Mouse (Mus musculus) splenic B cell, adult 2 months (primary cell): Measurements from ENCODE around the gene Lingo2.
"Not testable (repeated sequence)": the region's sequence is repeated elsewhere in the genome, so short reads cannot be mapped to it uniquely, and the experiment has no call there.

Experiments used
- DNase-seq: peaks from one replicate; pipeline ENCODE4 v3.0.0-alpha.2; 2011; ENCODE audit warnings: low read depth, low spot score
- H3K27me3 ChIP-seq: 2 replicates; pipeline ENCODE4 v1.6.1; 2012; ENCODE audit warnings: mild to moderate bottlenecking, low read length, moderate library complexity, mixed read lengths; ENCODE audit not compliant: control insufficient read depth, poor library complexity, insufficient read depth, severe bottlenecking
- H3K36me3 ChIP-seq: 2 replicates; pipeline ENCODE4 v1.6.1; 2012; ENCODE audit warnings: mild to moderate bottlenecking, low read length, moderate library complexity, mixed read lengths; ENCODE audit not compliant: control insufficient read depth, poor library complexity, insufficient read depth, severe bottlenecking

Gene Lingo2

DNA sequence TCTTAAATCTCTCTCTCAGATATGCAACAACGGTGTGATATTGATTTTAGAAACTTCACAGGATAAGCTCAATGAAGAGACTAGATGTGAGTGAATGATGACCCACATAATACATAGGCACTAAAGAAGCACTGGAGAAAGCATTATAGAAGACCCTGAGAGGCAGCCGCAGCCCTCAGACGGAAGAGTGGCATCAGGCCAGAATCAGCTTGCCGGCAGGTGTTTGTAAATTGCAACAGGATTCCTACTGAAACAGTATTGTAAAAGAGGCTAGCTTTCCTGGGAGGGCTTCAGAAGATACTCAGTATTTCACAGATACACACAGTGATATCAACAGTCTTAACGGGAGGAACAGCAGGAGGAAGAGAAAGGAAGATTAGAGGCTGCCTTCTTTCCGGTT is 1184.6 kb downstream of the Lingo2 start:
- H3K36me3 ChIP-seq = no peaks in the 10 kb centered on the region
- H3K27me3 ChIP-seq = no peaks in the 10 kb centered on the region; the same call in 1 of the 2 replicates
- DNase-seq = no peak

DNA sequence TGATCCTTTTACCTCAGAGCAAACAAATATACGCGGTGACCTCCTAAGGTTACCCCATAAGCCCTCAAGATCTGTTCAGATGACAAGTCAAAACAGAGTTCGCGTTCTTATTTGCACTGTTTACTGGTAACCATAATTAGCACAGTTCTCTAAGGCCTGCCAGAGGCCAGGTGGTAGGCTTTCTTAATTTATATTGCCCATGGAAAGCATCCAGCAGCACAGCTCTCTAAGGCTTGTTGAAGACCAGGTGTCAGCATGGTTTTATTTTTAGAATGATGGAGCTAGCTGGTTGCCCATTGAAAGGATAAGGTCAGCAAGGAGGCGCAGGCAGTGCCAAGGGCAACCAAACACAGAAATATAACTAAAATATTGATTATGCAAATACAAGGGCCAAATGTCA is 1190.4 kb downstream of the Lingo2 start:
- no peaks in the 10 kb centered on the region for H3K27me3 ChIP-seq
- DNase-seq = no peak
- no peaks in the 10 kb centered on the region for H3K36me3 ChIP-seq

- H3K36me3 ChIP-seq = no peaks in the 10 kb centered on the region
- DNase-seq = no peak
- no peaks in the 10 kb centered on the region for H3K27me3 ChIP-seq
Observed at GRCm38 (mm10) chr4:35752121-35752860, 1199.3 kb downstream of the Lingo2 start.

DNA sequence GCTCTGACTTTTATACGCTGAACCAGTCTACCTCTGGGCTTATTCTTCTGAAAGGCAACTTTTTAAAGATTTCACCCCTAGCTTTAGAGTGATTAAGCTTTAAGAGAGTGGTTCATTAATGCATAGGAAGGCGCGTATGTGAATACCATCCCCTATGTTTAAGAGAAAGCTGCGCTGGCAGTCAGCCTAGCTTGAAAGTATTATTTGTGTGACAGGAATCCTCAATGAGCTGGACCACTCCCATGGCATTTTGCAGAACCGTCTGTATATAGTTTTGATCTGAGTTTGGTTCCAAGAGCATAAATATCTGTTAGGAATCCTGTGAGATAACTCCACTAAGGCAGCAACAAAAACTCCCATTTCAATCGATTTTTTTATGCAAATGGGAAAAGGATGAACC is 1204.9 kb downstream of the Lingo2 start:
- Histone ChIP-seq H3K27me3 (no peaks in the 10 kb centered on the region), H3K36me3 (no peaks in the 10 kb centered on the region)
- DNase-seq = no peak

- no peaks in the 10 kb centered on the region for H3K27me3 ChIP-seq
- DNase-seq = no peak
- H3K36me3 ChIP-seq = no peaks in the 10 kb centered on the region
Observed at GRCm38 (mm10) chr4:35724774-35725173, 1226.8 kb downstream of the Lingo2 start.

DNA sequence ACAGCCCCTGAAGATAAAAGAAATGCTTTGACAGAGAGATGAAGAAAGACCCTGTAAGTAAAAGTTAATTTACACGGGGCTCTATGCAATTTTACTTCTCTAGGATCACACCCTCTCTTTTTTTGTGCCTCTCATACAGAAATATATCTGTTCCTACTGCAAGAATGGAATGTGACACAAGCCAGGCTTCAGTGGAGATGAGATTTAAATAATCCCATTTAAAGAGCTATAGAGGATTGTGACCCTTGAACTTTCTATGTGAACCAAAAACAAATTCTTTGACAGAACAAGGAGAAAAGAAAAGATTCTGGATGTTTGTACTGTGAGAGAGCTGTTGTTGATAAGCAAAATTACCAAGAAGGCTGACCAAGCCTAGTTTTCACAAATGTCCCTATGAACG is 1247.4 kb downstream of the Lingo2 start:
- DNase-seq = no peak
- Histone ChIP-seq H3K27me3 (no peaks in the 10 kb centered on the region), H3K36me3 (no peaks in the 10 kb centered on the region)

DNA sequence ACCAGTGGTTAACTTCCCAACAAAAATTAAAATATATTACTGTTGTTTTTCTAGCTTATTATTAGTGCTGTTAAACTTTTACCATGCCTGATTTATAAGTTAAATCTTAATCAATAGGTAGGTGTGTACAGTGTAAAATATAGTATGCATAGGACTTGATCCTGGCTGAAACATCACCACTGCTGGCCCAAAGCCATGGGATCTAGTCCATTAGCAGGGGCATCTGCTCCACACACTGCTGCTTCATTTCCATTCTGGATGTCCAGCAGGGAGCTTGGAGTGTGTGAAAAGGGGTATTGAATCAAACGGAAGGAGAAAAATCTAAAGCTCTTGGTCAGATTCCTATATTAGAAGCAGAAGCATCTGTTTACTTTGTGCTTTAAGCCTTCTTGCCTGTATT is 1248.9 kb downstream of the Lingo2 start:
- H3K36me3 ChIP-seq = no peaks in the 10 kb centered on the region
- no peaks in the 10 kb centered on the region for H3K27me3 ChIP-seq
- DNase-seq = no peak

- no peak for DNase-seq
- Histone ChIP-seq H3K27me3 (no peaks in the 10 kb centered on the region), H3K36me3 (no peaks in the 10 kb centered on the region)
Observed at GRCm38 (mm10) chr4:35695137-35695522, 1256.4 kb downstream of the Lingo2 start.

- H3K27me3 ChIP-seq = no peaks in the 10 kb centered on the region
- H3K36me3 ChIP-seq = no peaks in the 10 kb centered on the region
- DNase-seq = no peak
Observed at GRCm38 (mm10) chr4:35694360-35695136, 1257.0 kb downstream of the Lingo2 start.

GRCm38 (mm10) chr4:35690521-35690920 is 1261.0 kb downstream of the Lingo2 start:
- H3K27me3 ChIP-seq = no peaks in the 10 kb centered on the region
- no peaks in the 10 kb centered on the region for H3K36me3 ChIP-seq
- no peak for DNase-seq

GRCm38 (mm10) chr4:35688498-35689240 is 1262.9 kb downstream of the Lingo2 start:
- not testable (repeated sequence) for DNase-seq, H3K36me3 ChIP-seq, H3K27me3 ChIP-seq
